Comparison of ENCODE assay signal across 8 mouse cellular contexts in the genomic region with DNA sequence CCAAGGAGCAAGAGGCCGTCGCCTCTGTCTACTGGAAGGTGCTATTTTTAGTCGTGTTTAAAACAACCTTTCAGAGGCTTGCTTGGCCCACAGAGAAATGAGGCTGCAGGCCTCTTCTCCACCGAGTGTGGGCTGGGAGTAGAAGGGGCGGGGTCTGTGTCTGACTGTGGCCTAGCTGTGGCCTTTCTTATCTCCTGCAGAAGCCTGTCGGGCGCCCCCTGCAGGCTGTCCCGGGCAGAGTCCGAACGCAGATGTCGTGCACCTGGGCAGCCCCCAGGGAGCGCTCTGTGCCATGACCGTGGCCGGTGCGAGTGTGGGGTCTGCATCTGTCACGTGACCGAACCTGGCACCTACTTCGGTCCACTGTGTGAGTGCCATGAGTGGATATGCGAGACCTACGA. TPM values are rescaled to one million over a fixed set of nuclear protein-coding genes. Genes with fewer than 3 reads are reported as not detected.
A peak's percentile ranks its signal among the peaks of the same experiment; 100 is the strongest.
DNase-seq lines count a peak whose midpoint lies in the region; ATAC-seq lines count a peak whose summit lies in the region.

No protein-coding gene starts in this region.

- ATAC-seq in intestine, embryonic 15.5 days: peak; percentile 80
- ATAC-seq in limb, embryonic 13.5 days (ENCODE audit: low FRiP score, low read depth): peak; percentile 51; the same call in 1 of the 2 replicates
- peak; percentile 63 for ATAC-seq in neural tube, embryonic 13.5 days (ENCODE audit: low read depth)

- peak; percentile 42 for DNase-seq in A20 (ENCODE audit: low read depth, low spot score)
- peak; percentile 37 to 70 for DNase-seq in adrenal gland, adult (ENCODE audit: inconsistent age in 2 of 2, low spot score in 1 of 2)
- DNase-seq in embryo, embryonic 10 days (ENCODE audit: low spot score): peak; percentile 56
- DNase-seq in gastrocnemius, postnatal 10 days: peak; percentile 29
- no peak for DNase-seq in natural killer cell, adult 2 months (ENCODE audit: low spot score in 2 of 2)

- no peak overlapping the region for H3K27ac ChIP-seq in intestine, embryonic 15.5 days
- H3K27ac ChIP-seq in limb, embryonic 13.5 days: no peak overlapping the region
- H3K27ac ChIP-seq in neural tube, embryonic 13.5 days (replicated peaks): no peak overlapping the region

- H3K4me3 ChIP-seq in intestine, embryonic 15.5 days (replicated peaks): no peak overlapping the region
- H3K4me3 ChIP-seq in limb, embryonic 13.5 days: no peak overlapping the region
- H3K4me3 ChIP-seq in neural tube, embryonic 13.5 days: no peak overlapping the region

- no peaks in the 10 kb centered on the region for H3K36me3 ChIP-seq in intestine, embryonic 15.5 days
- H3K36me3 ChIP-seq in limb, embryonic 13.5 days: no peaks in the 10 kb centered on the region
- no peaks in the 10 kb centered on the region for H3K36me3 ChIP-seq in neural tube, embryonic 13.5 days

- 31% methylated on average over 20 of the region's 20 CpGs for WGBS in intestine, embryonic 15.5 days
- 16% methylated on average over 20 of the region's 20 CpGs for WGBS in limb, embryonic 13.5 days
- 19% methylated on average over 20 of the region's 20 CpGs for WGBS in neural tube, embryonic 13.5 days

- 0 out of 2 replicates have a peak overlapping the region, but pooled peaks have one; percentile 6 for H3K4me2 ChIP-seq in intestine, embryonic 15.5 days (replicated peaks)
- H3K4me2 ChIP-seq in limb, embryonic 13.5 days (replicated peaks): peak overlapping the region; percentile 37
- H3K4me2 ChIP-seq in neural tube, embryonic 13.5 days: peak overlapping the region; percentile 29

- peaks cover 4% of the 10 kb centered on the region; the same call in 1 of the 2 replicates for H3K4me1 ChIP-seq in intestine, embryonic 15.5 days (replicated peaks)
- H3K4me1 ChIP-seq in limb, embryonic 13.5 days: peaks cover 9% of the 10 kb centered on the region
- peaks cover 5% of the 10 kb centered on the region for H3K4me1 ChIP-seq in neural tube, embryonic 13.5 days (replicated peaks)

- H3K9ac ChIP-seq in intestine, embryonic 15.5 days: no peak overlapping the region
- H3K9ac ChIP-seq in limb, embryonic 13.5 days: no peak overlapping the region
- H3K9ac ChIP-seq in neural tube, embryonic 13.5 days: no peak overlapping the region

- H3K27me3 ChIP-seq in intestine, embryonic 15.5 days (replicated peaks): no peaks in the 10 kb centered on the region
- no peaks in the 10 kb centered on the region for H3K27me3 ChIP-seq in limb, embryonic 13.5 days
- H3K27me3 ChIP-seq in neural tube, embryonic 13.5 days: no peaks in the 10 kb centered on the region

- no peaks in the 10 kb centered on the region for H3K9me3 ChIP-seq in intestine, embryonic 15.5 days
- no peaks in the 10 kb centered on the region for H3K9me3 ChIP-seq in limb, embryonic 13.5 days
- no peaks in the 10 kb centered on the region for H3K9me3 ChIP-seq in neural tube, embryonic 13.5 days

RNA-seq across cellular contexts. Expression of a gene that starts 1.3 kb away (rescaled TPM):
- 1 to 10 TPM; 7.3 to 8.0 TPM for total RNA-seq in gastrocnemius, postnatal 10 days (2021)
- 0.19 and 0.27 TPM in 2 replicates for polyA plus RNA-seq in intestine, embryonic 15.5 days (2015; fragmentation: Nextera tagmentation; extraction: Ambion mirVana)
- 0.43 and 0.84 TPM in 2 replicates for polyA plus RNA-seq in limb, embryonic 13.5 days (2015; fragmentation: Nextera tagmentation; extraction: Ambion mirVana)
- 3.2 and 3.3 TPM in 2 replicates for polyA plus RNA-seq in neural tube, embryonic 13.5 days (2015; fragmentation: Nextera tagmentation; extraction: Ambion mirVana)

RNA-seq across cellular contexts. Expression of a gene that starts 34.1 kb away (rescaled TPM):
- total RNA-seq in gastrocnemius, postnatal 10 days (2021): under 1 TPM; 0.42 to 0.43 TPM
- polyA plus RNA-seq in intestine, embryonic 15.5 days (2015; fragmentation: Nextera tagmentation; extraction: Ambion mirVana): 0.86 and 1.0 TPM in 2 replicates
- 0.66 and 0.81 TPM in 2 replicates for polyA plus RNA-seq in limb, embryonic 13.5 days (2015; fragmentation: Nextera tagmentation; extraction: Ambion mirVana)
- 6.1 and 6.9 TPM in 2 replicates for polyA plus RNA-seq in neural tube, embryonic 13.5 days (2015; fragmentation: Nextera tagmentation; extraction: Ambion mirVana)

Comparison
In these comparisons a context has a peak if more than half of its experiments do, and no peak if none do; other contexts are left out.
1. DNase-seq: peak in A20 (single experiment), adrenal gland, adult (2 of 2), embryo, embryonic 10 days (single experiment) and gastrocnemius, postnatal 10 days (single experiment); none in natural killer cell, adult 2 months (0 of 2).
2. Peak in every context shown above with its lines, with median percentiles within 50 percentile points of each other: ATAC-seq and H3K4me2 ChIP-seq.